ENCODE assay signal across 8 mouse cellular contexts in genomic region chr11:88551034-88551433, GRCm38 (mm10).
DNase-seq lines count a peak whose midpoint lies in the region; ATAC-seq lines count a peak whose summit lies in the region.

No protein-coding gene starts in this region.

- peak overlapping the region; percentile 62 for H3K27ac ChIP-seq in forebrain, embryonic 12.5 days

- H3K36me3 ChIP-seq in forebrain, embryonic 12.5 days (replicated peaks) = no peaks in the 10 kb centered on the region

- no peaks in the 10 kb centered on the region for H3K27me3 ChIP-seq in forebrain, embryonic 12.5 days

- 0 out of 2 replicates have a peak overlapping the region, but pooled peaks have one; percentile 0 for H3K9ac ChIP-seq in forebrain, embryonic 12.5 days

- peaks cover 95% of the 10 kb centered on the region for H3K4me1 ChIP-seq in forebrain, embryonic 12.5 days

- DNase-seq in urinary bladder, postnatal 14 days (ENCODE audit: low spot score) = peak; percentile 53
- DNase-seq in urinary bladder, postnatal 10 days (ENCODE audit: low spot score) = no peak
- peak; percentile 56 for DNase-seq in heart, postnatal 4 days
- DNase-seq in left cerebral cortex, adult 9 months (ENCODE audit: low spot score in 2 of 2) = peak; percentile 37 to 48
- peak; percentile 19 to 48 for DNase-seq in spleen, postnatal 10 days (ENCODE audit: low spot score in 2 of 2)
- DNase-seq in testis, postnatal 14 days (ENCODE audit: low spot score) = no peak

- no peak overlapping the region for H3K4me2 ChIP-seq in forebrain, embryonic 12.5 days

- H3K4me3 ChIP-seq in forebrain, embryonic 12.5 days (replicated peaks) = no peak overlapping the region

- WGBS in forebrain, embryonic 12.5 days = 13% methylated on average over 3 of the region's 3 CpGs

- ATAC-seq in forebrain, embryonic 12.5 days (ENCODE audit: low FRiP score) = peak; percentile 35; the same call in 1 of the 2 replicates
- peak; percentile 23; the same call in 1 of the 2 replicates for ATAC-seq in megakaryocyte-erythroid progenitor cell, adult 5-6 weeks (replicated peaks; ENCODE audit: low FRiP score, low TSS enrichment, poor library complexity, severe bottlenecking)

- H3K9me3 ChIP-seq in forebrain, embryonic 12.5 days = no peaks in the 10 kb centered on the region

Comparison
In these comparisons a context has a peak if more than half of its experiments do, and no peak if none do; other contexts are left out.
1. DNase-seq: peak in urinary bladder, postnatal 14 days (single experiment), heart, postnatal 4 days (single experiment), left cerebral cortex, adult 9 months (2 of 2) and spleen, postnatal 10 days (2 of 2); none in urinary bladder, postnatal 10 days (single experiment) and testis, postnatal 14 days (single experiment).